Mouse (Mus musculus) lung, adult 2 months (tissue): ENCODE results near the gene Ryr3.

ENCODE experiments used
- CTCF ChIP-seq: fragments of 200-500 bp; IDR thresholded peaks from 2 replicates; pipeline ENCODE4 v1.5.1; 2011; ENCODE audit warnings: mild to moderate bottlenecking, low read length, control low read depth; ENCODE audit not compliant: insufficient read depth
- POLR2A ChIP-seq: fragments of 200-500 bp; IDR thresholded peaks from 2 replicates; pipeline ENCODE4 v1.6.1; 2011; ENCODE audit warnings: low read depth, mild to moderate bottlenecking, control low read depth, low read length, borderline replicate concordance; ENCODE audit errors: extremely low read depth

GRCm38 (mm10) chr2:113030689-113031088 is 186.2 kb downstream of the Ryr3 start:
- TF ChIP-seq POLR2A (no peak), CTCF (no peak)
